Mouse (Mus musculus) kidney, adult 2 months (tissue): ENCODE data around the gene Ralgds. TPM values are rescaled to one million over a fixed set of nuclear protein-coding genes. Genes with fewer than 3 reads are reported as not detected.

Experiments used
- DNase-seq: peaks from one replicate; pipeline ENCODE4 v3.0.0; 2021
- H3K27ac ChIP-seq: fragments of 200-500 bp; 2 replicates; pipeline ENCODE4 v1.5.1; 2012; ENCODE audit warnings: low read depth, low read length, control low read depth, inconsistent platforms; ENCODE audit not compliant: insufficient read depth
- H3K27me3 ChIP-seq: fragments of 200-500 bp; replicated peaks from 2 replicates; pipeline ENCODE4 v1.6.1; 2012; ENCODE audit warnings: mild to moderate bottlenecking, moderate library complexity, low read length, inconsistent platforms; ENCODE audit not compliant: control insufficient read depth, insufficient read depth
- H3K36me3 ChIP-seq: fragments of 200-500 bp; 2 replicates; pipeline ENCODE4 v1.6.1; 2012; ENCODE audit warnings: mild to moderate bottlenecking, moderate library complexity, low read length, inconsistent platforms; ENCODE audit not compliant: control insufficient read depth, insufficient read depth
- H3K4me1 ChIP-seq: fragments of 200-500 bp; 2 replicates; pipeline ENCODE4 v1.6.1; 2011; ENCODE audit warnings: low read length; ENCODE audit not compliant: control insufficient read depth, insufficient read depth
- H3K4me3 ChIP-seq: fragments of 200-500 bp; 2 replicates; pipeline ENCODE4 v1.5.1; 2011; ENCODE audit warnings: mild to moderate bottlenecking, low read depth, low read length, control low read depth; ENCODE audit not compliant: insufficient read depth
- CTCF ChIP-seq: fragments of 200-500 bp; conservative IDR thresholded peaks from 2 replicates; pipeline ENCODE4 v1.5.1; 2011; ENCODE audit warnings: low read depth, mild to moderate bottlenecking, control low read depth, low read length, moderate library complexity, mixed read lengths; ENCODE audit not compliant: insufficient read depth, insufficient read length
- POLR2A ChIP-seq: fragments of 200-500 bp; IDR thresholded peaks from one replicate; pipeline ENCODE4 v1.6.1; 2011; ENCODE audit warnings: low read depth, low read length, control low read depth
- WGBS: fragments of 180-500 bp; shearing (Covaris S2); methylation state at CpG from one replicate; pipeline ENCODE4 v1.1.7; 2018; 5-methylcytosine and 5-hydroxymethylcytosine counted together
- polyA plus RNA-seq: library from polyadenylated mRNA; depleted of rRNA; stranded (reverse); fragments of >200 nt; gene quantifications from 2 replicates; pipeline ENCODE4 v1.2.3, GENCODE M21; 2012

Gene Ralgds
- polyA plus RNA-seq, 1 experiment = 24.6 TPM

DNA sequence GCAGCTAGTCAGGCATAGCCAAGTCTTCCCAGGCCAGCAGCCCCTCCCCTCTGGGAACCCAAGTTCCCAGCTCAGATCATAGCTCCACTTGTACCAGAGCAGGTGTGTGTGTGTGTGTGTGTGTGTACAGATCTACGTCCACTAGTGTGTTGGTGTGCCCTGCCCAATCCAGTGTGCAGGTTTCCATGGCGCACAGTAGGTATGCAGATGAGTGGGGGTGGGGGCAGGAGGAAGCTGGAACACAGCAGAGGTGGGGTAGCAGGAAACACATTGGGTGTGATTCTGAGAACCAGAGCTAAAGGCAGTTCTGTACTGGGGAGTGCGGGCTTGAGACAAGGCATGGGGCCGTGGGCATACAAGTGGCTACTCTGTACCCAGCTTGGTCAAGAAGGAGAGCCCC lies 51.5 kb downstream of the Ralgds start:
- no peak for TF ChIP-seq CTCF
- TF ChIP-seq POLR2A = no peak
- H3K27me3 ChIP-seq = no peaks in the 10 kb centered on the region
- no peak for DNase-seq
- no peaks in the 10 kb centered on the region for H3K4me1 ChIP-seq
- H3K4me3 ChIP-seq = no peak overlapping the region
- 87% methylated on average over 4 of the region's 4 CpGs for WGBS
- no peak overlapping the region for H3K27ac ChIP-seq
- H3K36me3 ChIP-seq = no peaks in the 10 kb centered on the region

DNA sequence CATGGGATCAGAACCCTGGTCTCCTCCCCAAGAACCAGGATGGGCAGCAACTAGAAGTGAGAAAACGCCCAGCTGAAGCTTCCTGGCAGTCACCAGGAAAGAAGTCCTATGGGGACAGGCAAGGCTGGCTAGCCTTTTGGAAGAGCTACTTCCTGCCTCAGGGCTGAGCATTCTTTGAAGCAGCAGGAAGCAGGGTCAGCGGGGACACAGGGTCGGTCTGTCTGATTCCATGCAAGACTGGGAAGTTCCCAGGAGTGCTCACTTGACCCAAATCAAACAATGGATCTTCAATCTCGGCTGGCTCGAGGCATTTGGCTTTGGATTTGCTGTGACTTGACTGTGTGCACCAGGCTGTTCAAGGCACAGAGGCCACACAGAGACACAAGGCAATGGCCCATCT lies 53.6 kb downstream of the Ralgds start:
- Histone ChIP-seq H3K4me1 (no peaks in the 10 kb centered on the region), H3K27me3 (no peaks in the 10 kb centered on the region), H3K36me3 (no peaks in the 10 kb centered on the region), H3K27ac (peak overlapping the region; percentile 35), H3K4me3 (no peak overlapping the region)
- peak; percentile 74 for DNase-seq
- WGBS = 59% methylated on average over 5 of the region's 5 CpGs
- no peak for TF ChIP-seq CTCF
- no peak for TF ChIP-seq POLR2A

DNA sequence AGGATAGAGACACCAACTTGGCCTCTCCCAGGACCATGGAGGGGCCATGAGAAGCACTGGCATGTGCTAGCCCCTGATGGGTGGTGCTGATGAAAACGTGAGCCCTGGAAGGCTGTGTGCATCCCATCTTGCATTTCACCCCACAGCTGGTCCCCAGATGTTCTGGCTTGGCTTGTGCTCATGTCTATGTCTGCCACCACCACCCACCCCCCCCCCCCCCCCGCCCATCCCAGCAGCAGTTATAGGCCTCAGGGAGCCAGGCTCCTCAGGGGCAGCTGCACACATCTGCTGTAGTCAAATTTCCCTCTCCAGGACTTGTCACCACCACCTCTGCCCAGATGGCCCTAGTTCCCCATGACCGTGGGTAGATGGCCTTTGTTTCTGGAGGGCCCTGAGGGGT lies 57.0 kb downstream of the Ralgds start:
- TF ChIP-seq POLR2A (no peak), CTCF (no peak)
- WGBS = 75% methylated on average over 3 of the region's 3 CpGs
- H3K4me1 ChIP-seq = no peaks in the 10 kb centered on the region
- no peaks in the 10 kb centered on the region for H3K27me3 ChIP-seq
- no peaks in the 10 kb centered on the region for H3K36me3 ChIP-seq
- H3K4me3 ChIP-seq = no peak overlapping the region
- no peak overlapping the region for H3K27ac ChIP-seq
- no peak for DNase-seq

DNA sequence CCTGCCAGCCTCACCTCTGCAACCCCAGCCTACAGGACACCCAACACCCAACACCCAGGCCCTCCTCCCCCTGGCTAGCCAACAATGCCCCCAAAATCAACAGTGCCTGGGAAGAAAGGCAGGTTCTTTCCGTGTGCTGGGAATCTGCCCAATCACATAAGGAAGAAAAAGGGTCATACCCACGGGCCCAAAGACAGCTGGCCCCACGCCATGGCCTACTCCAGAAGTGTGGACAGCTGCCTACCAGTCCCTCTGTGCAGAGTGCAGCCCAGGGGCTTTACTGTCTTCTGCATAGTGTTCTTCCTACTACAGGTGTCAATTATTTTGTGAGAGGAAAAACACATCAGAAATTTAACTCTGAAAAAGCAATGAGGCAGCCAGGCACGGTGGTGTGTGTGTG lies 62.4 kb downstream of the Ralgds start:
- Histone ChIP-seq H3K4me3 (no peak overlapping the region), H3K4me1 (no peaks in the 10 kb centered on the region), H3K36me3 (no peaks in the 10 kb centered on the region; the same call in 1 of the 2 replicates), H3K27ac (no peak overlapping the region), H3K27me3 (no peaks in the 10 kb centered on the region)
- TF ChIP-seq CTCF (no peak), POLR2A (no peak)
- 82% methylated on average over 4 of the region's 4 CpGs for WGBS
- no peak for DNase-seq

DNA sequence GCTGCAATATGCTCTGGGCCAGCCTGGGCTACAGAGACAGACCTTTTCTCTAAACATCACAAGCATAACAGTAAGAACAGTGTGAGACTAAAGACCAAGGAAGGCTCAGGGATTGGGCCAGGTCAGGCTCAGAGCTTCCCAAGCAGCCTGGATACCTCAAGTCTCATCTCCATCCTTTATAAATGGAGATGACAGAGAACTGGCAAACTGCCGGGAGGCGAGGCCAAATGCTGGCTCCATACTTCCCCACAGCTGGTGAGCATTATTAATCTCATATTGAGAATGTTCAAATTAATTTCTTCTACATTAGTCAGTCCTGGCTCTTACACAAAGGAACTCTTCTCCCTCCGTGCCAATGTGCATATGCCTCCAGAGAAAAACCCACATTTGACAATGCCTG lies 63.9 kb downstream of the Ralgds start:
- Histone ChIP-seq H3K4me1 (no peaks in the 10 kb centered on the region), H3K27ac (no peak overlapping the region), H3K27me3 (no peaks in the 10 kb centered on the region), H3K4me3 (no peak overlapping the region), H3K36me3 (no peaks in the 10 kb centered on the region; the same call in 1 of the 2 replicates)
- 88% methylated on average over 3 of the region's 3 CpGs for WGBS
- no peak for DNase-seq
- TF ChIP-seq CTCF (no peak), POLR2A (no peak)

DNA sequence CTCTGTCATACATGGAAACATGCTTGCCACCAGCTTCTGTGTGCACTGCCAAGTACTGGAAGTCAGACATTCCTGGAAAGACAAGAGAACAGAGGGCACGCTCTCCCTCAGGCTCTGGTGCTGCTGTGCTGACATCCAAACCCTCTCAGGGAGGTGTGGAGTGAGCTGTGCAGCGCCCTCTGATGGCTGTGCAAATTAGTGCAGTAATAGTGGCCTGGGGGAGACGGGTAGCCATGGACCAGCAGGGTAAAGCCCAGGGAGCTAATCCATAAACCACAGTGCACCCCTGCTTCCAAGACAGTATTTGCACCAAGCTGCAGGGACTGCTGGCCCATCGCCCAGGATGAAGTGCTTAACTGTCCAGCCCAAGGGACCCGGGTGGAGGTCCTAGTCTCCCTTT lies 65.1 kb downstream of the Ralgds start:
- Histone ChIP-seq H3K27me3 (no peaks in the 10 kb centered on the region), H3K36me3 (no peaks in the 10 kb centered on the region; the same call in 1 of the 2 replicates), H3K4me3 (no peak overlapping the region), H3K27ac (no peak overlapping the region), H3K4me1 (no peaks in the 10 kb centered on the region)
- peak; percentile 11 for DNase-seq
- TF ChIP-seq CTCF (peak; percentile 45), POLR2A (no peak)
- 80% methylated on average over 5 of the region's 5 CpGs for WGBS

DNA sequence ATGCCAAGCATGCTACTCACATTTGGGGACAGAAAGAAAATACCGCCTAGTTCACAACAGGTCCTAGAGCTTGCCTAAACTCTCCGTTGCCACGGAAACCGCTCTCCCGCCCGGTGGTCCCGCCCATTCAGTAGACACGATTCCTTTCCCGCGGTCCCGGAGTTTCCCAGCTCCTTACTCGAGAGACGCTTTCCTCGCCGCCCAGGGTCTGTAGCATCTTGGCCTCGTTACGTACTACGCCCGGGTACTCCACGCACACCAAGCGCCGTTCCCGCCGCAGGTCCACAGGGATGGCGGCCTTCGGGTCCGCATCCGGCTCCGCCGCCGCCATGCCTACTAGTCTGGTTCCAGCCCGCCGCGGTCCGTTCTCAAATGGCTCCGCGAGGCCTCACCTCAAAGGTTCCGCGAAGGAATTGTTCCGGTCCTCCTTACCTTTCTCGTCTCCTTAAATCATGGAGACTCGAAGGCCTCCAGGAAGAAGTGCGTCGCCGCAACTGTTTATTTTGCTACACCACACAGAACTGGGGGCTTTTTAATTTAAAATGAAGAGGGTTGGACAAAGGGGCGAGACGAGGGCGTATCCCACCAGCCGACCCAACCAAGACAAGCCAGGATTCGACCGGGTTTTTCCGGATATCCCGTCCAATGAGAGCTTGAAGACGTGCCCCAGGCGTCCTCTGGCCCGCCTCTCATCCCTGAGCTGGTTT lies 69.9 kb downstream of the Ralgds start:
- DNase-seq = peak; percentile 95
- H3K4me1 ChIP-seq = no peaks in the 10 kb centered on the region
- H3K27ac ChIP-seq = peak overlapping the region; percentile 88
- H3K4me3 ChIP-seq = peak overlapping the region; percentile 99
- no peaks in the 10 kb centered on the region for H3K27me3 ChIP-seq
- under 1% methylated on average over 56 of the region's 56 CpGs for WGBS
- no peaks in the 10 kb centered on the region for H3K36me3 ChIP-seq
- TF ChIP-seq POLR2A = peak; percentile 58
- TF ChIP-seq CTCF = no peak
